Mouse (Mus musculus): Measurements from ENCODE around the gene Tusc2.

GRCm38 (mm10) chr9:107551117-107551889, 11.8 kb upstream of the Tusc2 start, which contains the start of gene Rassf1:
- TF ChIP-seq CHD2 (IDR thresholded peaks at IDR 0.05; ENCODE audit: low read depth, low read length) = no peak
- TF ChIP-seq ZC3H11A (IDR thresholded peaks at IDR 0.05; ENCODE audit: borderline replicate concordance, low read depth, low read length) = no peak
- TF ChIP-seq MAFK (IDR thresholded peaks at IDR 0.05; ENCODE audit: insufficient read depth, low read depth, low read length) = no peak
- no peak for TF ChIP-seq HCFC1 (IDR thresholded peaks at IDR 0.05; ENCODE audit: borderline replicate concordance, insufficient read depth, low read length)
